Mouse (Mus musculus) cerebellum, adult 2 months (tissue): Measurements from ENCODE around the gene Asic1. TPM values are rescaled to one million over a fixed set of nuclear protein-coding genes. Genes with fewer than 3 reads are reported as not detected.

ENCODE experiments used
- DNase-seq, 2 experiments: peaks; one replicate each; pipeline ENCODE4 v3.0.0; 2021
- H3K27ac ChIP-seq: fragments of 200-500 bp; 2 replicates; pipeline ENCODE4 v1.5.1; 2012; ENCODE audit warnings: low read length, control low read depth, inconsistent platforms; ENCODE audit not compliant: insufficient read depth
- H3K27me3 ChIP-seq: fragments of 200-500 bp; 2 replicates; pipeline ENCODE4 v1.6.1; 2012; ENCODE audit warnings: inconsistent platforms, mild to moderate bottlenecking, low read length, moderate library complexity; ENCODE audit not compliant: control insufficient read depth, insufficient read depth
- H3K4me1 ChIP-seq: fragments of 200-500 bp; 2 replicates; pipeline ENCODE4 v1.6.1; 2011; ENCODE audit warnings: low read length; ENCODE audit not compliant: control insufficient read depth, insufficient read depth
- H3K4me3 ChIP-seq: fragments of 200-500 bp; replicated peaks from 2 replicates; pipeline ENCODE3; 2011; ENCODE audit warnings: mild to moderate bottlenecking, low read depth, low read length, control low read depth; ENCODE audit not compliant: insufficient read depth
- CTCF ChIP-seq: fragments of 200-500 bp; IDR thresholded peaks from 2 replicates; pipeline ENCODE4 v1.5.1; 2011; ENCODE audit warnings: low read depth, mild to moderate bottlenecking, control low read depth, low read length, moderate library complexity, borderline replicate concordance; ENCODE audit not compliant: insufficient read depth
- POLR2A ChIP-seq: fragments of 200-500 bp; IDR thresholded peaks from 2 replicates; pipeline ENCODE4 v1.6.1; 2011; ENCODE audit warnings: low read length, control low read depth, borderline replicate concordance; ENCODE audit not compliant: insufficient read depth
- WGBS: fragments of 180-500 bp; shearing (Covaris S2); methylation state at CpG from one replicate; pipeline ENCODE4 v1.1.7; 2018; 5-methylcytosine and 5-hydroxymethylcytosine counted together
- polyA plus RNA-seq: library from polyadenylated mRNA; depleted of rRNA; stranded (reverse); fragments of >200 nt; gene quantifications from 2 replicates; pipeline ENCODE4 v1.2.3, GENCODE M21; 2012

Asic1 gene
- polyA plus RNA-seq, 1 experiment: 102 TPM

DNA sequence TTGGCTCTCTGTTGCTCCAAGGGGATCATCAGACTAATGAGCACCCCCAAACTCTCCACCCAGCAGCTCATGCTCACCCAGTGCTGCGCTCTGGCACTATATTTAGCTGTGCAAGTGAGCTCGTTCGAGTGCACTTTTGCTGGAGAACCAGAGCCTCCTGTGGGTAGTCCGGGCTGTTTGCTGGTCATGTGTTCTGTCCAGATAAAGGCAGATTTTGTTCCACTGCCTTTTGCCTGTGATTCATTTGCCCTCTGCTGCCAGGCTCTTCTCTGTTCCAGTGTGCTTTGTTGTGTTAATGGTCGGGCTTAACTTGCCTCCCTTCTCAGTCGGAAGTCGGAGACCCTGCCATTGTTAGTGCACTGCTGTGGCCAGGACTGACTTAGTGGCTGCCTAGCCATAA lies 34.7 kb downstream of the Asic1 start:
- peak overlapping the region; percentile 72; the same call in 1 of the 2 replicates for H3K27ac ChIP-seq
- no peak overlapping the region for H3K4me3 ChIP-seq
- no peaks in the 10 kb centered on the region for H3K27me3 ChIP-seq
- TF ChIP-seq POLR2A: no peak
- TF ChIP-seq CTCF: no peak
- 34% methylated on average over 7 of the region's 7 CpGs for WGBS
- DNase-seq: no peak
- H3K4me1 ChIP-seq: peaks cover 12% of the 10 kb centered on the region

DNA sequence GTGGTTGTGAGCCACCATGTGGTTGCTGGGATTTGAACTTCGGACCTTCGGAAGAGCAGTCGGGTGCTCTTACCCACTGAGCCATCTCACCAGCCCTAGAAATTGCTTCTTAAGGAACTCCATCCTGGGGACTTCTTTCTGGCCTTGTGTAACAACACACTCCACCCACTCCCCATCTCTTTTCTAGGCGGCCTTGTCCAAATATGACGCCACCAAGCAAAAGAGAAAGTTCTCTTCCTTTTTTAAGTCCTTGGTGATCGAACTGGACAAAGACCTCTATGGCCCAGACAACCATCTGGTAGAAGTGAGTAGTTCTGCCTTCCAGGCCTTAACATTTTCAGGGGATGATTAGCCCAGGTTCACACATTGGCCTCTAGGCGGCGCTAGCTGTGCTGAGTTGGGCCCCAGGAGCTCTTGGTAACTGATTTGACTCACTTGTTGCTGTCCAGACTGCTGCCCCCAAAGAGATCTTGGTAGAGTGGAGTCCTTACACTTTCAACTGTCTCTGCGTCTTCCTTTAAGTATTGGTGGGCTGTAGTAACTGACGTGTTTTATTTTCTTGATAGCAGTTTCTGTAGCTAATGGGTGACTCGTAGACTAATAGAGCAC lies 35.4 kb downstream of the Asic1 start, which contains the start of gene Gm17349:
TSS of gene Gm17349 (minus strand) at position 51 of the 609 bp plus-strand sequence.
- DNase-seq: peak; percentile 66 to 73
- peaks cover 12% of the 10 kb centered on the region for H3K4me1 ChIP-seq
- no peaks in the 10 kb centered on the region for H3K27me3 ChIP-seq
- 61% methylated on average over 11 of the region's 11 CpGs for WGBS
- peak within 1 kb of the TSS; percentile 72 for H3K27ac ChIP-seq
- H3K4me3 ChIP-seq: peak within 1 kb of the TSS; percentile 14
- TF ChIP-seq CTCF: peak; percentile 86
- TF ChIP-seq POLR2A: no peak

GRCm38 (mm10) chr15:99708176-99708575 lies 38.0 kb downstream of the Asic1 start:
- no peak for TF ChIP-seq CTCF
- TF ChIP-seq POLR2A: no peak
- Histone ChIP-seq H3K4me3 (no peak overlapping the region), H3K27me3 (no peaks in the 10 kb centered on the region), H3K4me1 (peaks cover 11% of the 10 kb centered on the region), H3K27ac (no peak overlapping the region)
- 90% methylated on average over 13 of the region's 13 CpGs for WGBS
- DNase-seq: no peak

GRCm38 (mm10) chr15:99710221-99711190 lies 40.3 kb downstream of the Asic1 start:
- Histone ChIP-seq H3K4me1 (peaks cover 10% of the 10 kb centered on the region), H3K4me3 (no peak overlapping the region), H3K27ac (no peak overlapping the region), H3K27me3 (no peaks in the 10 kb centered on the region)
- 81% methylated on average over 10 of the region's 10 CpGs for WGBS
- TF ChIP-seq CTCF (no peak), POLR2A (no peak)
- no peak for DNase-seq

- H3K4me3 ChIP-seq: no peak overlapping the region
- DNase-seq: no peak
- TF ChIP-seq CTCF (no peak), POLR2A (no peak)
- peaks cover 20% of the 10 kb centered on the region for H3K4me1 ChIP-seq
- WGBS: 77% methylated on average over 3 of the region's 3 CpGs
- H3K27me3 ChIP-seq: no peaks in the 10 kb centered on the region
- no peak overlapping the region for H3K27ac ChIP-seq
These were observed 41.3 kb downstream of the Asic1 start for GRCm38 (mm10) chr15:99711491-99711890.

- 63% methylated on average over 13 of the region's 13 CpGs for WGBS
- no peak overlapping the region for H3K4me3 ChIP-seq
- no peaks in the 10 kb centered on the region for H3K27me3 ChIP-seq
- no peak for DNase-seq
- H3K4me1 ChIP-seq: peaks cover 30% of the 10 kb centered on the region
- H3K27ac ChIP-seq: peak overlapping the region; percentile 26; the same call in 1 of the 2 replicates
- TF ChIP-seq CTCF (no peak), POLR2A (no peak)
These were observed 42.7 kb downstream of the Asic1 start for GRCm38 (mm10) chr15:99712666-99713559.

DNA sequence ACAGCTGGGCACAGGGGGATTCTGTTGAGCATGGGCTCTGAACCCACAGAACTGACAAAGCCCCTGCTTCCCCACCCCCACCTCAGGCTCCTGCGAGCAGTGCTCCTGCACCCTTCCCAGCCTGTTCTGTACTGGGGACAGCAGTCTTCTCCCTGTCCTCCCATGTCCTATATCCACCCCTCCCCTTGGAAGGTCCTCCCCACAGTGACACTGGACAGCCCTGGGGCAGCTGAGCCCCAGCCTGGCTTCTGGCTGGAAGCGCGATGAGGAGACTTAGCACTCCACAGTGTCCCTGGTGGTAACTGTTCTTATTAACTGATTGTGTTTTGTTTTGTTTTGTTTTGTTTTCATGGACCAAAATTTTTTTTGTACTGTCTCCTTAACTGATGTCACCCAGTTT lies 43.4 kb downstream of the Asic1 start:
- H3K4me3 ChIP-seq: no peak overlapping the region
- no peak for DNase-seq
- no peaks in the 10 kb centered on the region for H3K27me3 ChIP-seq
- peaks cover 36% of the 10 kb centered on the region for H3K4me1 ChIP-seq
- no peak for TF ChIP-seq POLR2A
- no peak for TF ChIP-seq CTCF
- WGBS: 78% methylated on average over 3 of the region's 3 CpGs
- peak overlapping the region; percentile 56 for H3K27ac ChIP-seq
